Comparison of ENCODE assay signal across 9 mouse cellular contexts in the genomic region with DNA sequence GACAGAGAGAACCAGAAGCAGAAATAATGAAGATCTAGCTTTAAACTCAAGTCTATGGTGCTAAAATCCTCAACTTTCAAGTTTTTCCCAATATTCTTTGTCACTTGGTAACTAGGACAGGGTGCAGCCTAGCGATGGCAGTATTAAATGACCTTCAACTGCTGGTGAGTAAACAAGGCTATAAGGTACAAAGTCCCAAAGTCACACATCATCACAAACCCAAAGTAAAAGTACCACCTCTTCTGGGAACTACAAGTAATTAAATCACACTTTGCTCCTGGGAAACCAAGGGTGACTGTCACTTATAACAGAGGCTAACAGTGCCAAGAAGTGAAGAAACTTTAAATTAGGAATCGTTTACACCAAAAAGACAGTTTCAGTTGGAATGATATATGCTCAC. TPM values are rescaled to one million over a fixed set of nuclear protein-coding genes. Genes with fewer than 3 reads are reported as not detected.
DNase-seq lines count a peak whose midpoint lies in the region; ATAC-seq and TF ChIP-seq lines count a peak whose summit lies in the region.
"Had no signal": no experiment of that assay in that cellular context is flagged by ENCODE, and none has a peak within 500 bp of the region (broad histone marks: within the 10 kb centered on the region; RNA-seq: fewer than 3 reads in every experiment).

No protein-coding gene starts in this region.

- 52% methylated on average over 2 of the region's 2 CpGs for WGBS in heart, embryonic 16.5 days
- 63% methylated on average over 2 of the region's 2 CpGs for WGBS in heart, adult 2 months
- WGBS in forebrain, embryonic 10.5 days = 80% methylated on average over 2 of the region's 2 CpGs
- WGBS in midbrain, postnatal 0 days = 73% methylated on average over 2 of the region's 2 CpGs

- peak overlapping the region; percentile 88 for H3K4me2 ChIP-seq in heart, embryonic 16.5 days (ENCODE audit: low read depth, low read length)
- peak overlapping the region; percentile 91 for H3K4me2 ChIP-seq in midbrain, postnatal 0 days (ENCODE audit: low read depth, low read length, poor library complexity, severe bottlenecking)

- no peak overlapping the region for H3K4me3 ChIP-seq in heart, embryonic 16.5 days (ENCODE audit: low read length)
- no peak overlapping the region for H3K4me3 ChIP-seq in heart, adult 2 months
- peak overlapping the region; percentile 96 for H3K4me3 ChIP-seq in forebrain, embryonic 10.5 days
- peak overlapping the region; percentile 94; the same call in 1 of the 2 replicates for H3K4me3 ChIP-seq in midbrain, postnatal 0 days (ENCODE audit: low read depth, low read length)

- H3K27ac ChIP-seq in heart, embryonic 16.5 days (ENCODE audit: low read length) = no peak overlapping the region
- H3K27ac ChIP-seq in heart, adult 2 months = no peak overlapping the region
- H3K27ac ChIP-seq in forebrain, embryonic 10.5 days = no peak overlapping the region
- H3K27ac ChIP-seq in midbrain, postnatal 0 days (ENCODE audit: low read depth, low read length) = no peak overlapping the region
- H3K27ac ChIP-seq: left cerebral cortex, adult 2 months had no signal

- H3K79me2 ChIP-seq in heart, adult 2 months (replicated peaks; ENCODE audit: control insufficient read depth, insufficient read depth, low read length) = peaks cover 10% of the 10 kb centered on the region

- H3K36me3 ChIP-seq in heart, embryonic 16.5 days (ENCODE audit: control insufficient read depth, insufficient read depth) = no peaks in the 10 kb centered on the region
- peaks cover 2% of the 10 kb centered on the region; the same call in 1 of the 2 replicates for H3K36me3 ChIP-seq in heart, adult 2 months (ENCODE audit: control insufficient read depth, insufficient read depth, low read length)
- peaks cover 4% of the 10 kb centered on the region for H3K36me3 ChIP-seq in forebrain, embryonic 10.5 days (replicated peaks)
- no peaks in the 10 kb centered on the region for H3K36me3 ChIP-seq in midbrain, postnatal 0 days (ENCODE audit: insufficient read depth, low read length)

- TF ChIP-seq CTCF in heart, adult 2 months (IDR thresholded peaks at IDR 0.05) = no peak
- TF ChIP-seq CTCF in midbrain, postnatal 0 days (IDR thresholded peaks at IDR 0.05) = no peak

- H3K9me3 ChIP-seq in heart, embryonic 16.5 days (replicated peaks; ENCODE audit: control insufficient read depth, low read length) = no peaks in the 10 kb centered on the region
- no peaks in the 10 kb centered on the region for H3K9me3 ChIP-seq in forebrain, embryonic 10.5 days
- H3K9me3 ChIP-seq in midbrain, postnatal 0 days (ENCODE audit: low read length) = no peaks in the 10 kb centered on the region

- no peak for TF ChIP-seq EP300 in heart, adult 2 months (IDR thresholded peaks at IDR 0.05; ENCODE audit: insufficient read depth, low read depth, low read length)

- no peak for ATAC-seq in heart, embryonic 16.5 days (replicated peaks; ENCODE audit: extremely low read depth, insufficient read depth, low FRiP score)
- no peak for ATAC-seq in midbrain, postnatal 0 days (ENCODE audit: low FRiP score)
- no peak for ATAC-seq in megakaryocyte progenitor cell, adult 5-6 weeks (replicated peaks; ENCODE audit: poor library complexity)

- TF ChIP-seq POLR2A in heart, adult 2 months (IDR thresholded peaks at IDR 0.05; ENCODE audit: insufficient read depth, low read depth, low read length) = no peak

- peaks cover 12% of the 10 kb centered on the region for H3K4me1 ChIP-seq in heart, embryonic 16.5 days (ENCODE audit: control insufficient read depth, insufficient read depth, low read length)
- peaks cover 6% of the 10 kb centered on the region for H3K4me1 ChIP-seq in heart, adult 2 months (ENCODE audit: control insufficient read depth, insufficient read depth, low read length)
- H3K4me1 ChIP-seq in forebrain, embryonic 10.5 days = peaks cover 40% of the 10 kb centered on the region
- 0 out of 2 replicates have a peak, but pooled peaks cover 7% of the 10 kb centered on the region for H3K4me1 ChIP-seq in midbrain, postnatal 0 days (ENCODE audit: insufficient read depth, low read length)

- no peaks in the 10 kb centered on the region for H3K27me3 ChIP-seq in heart, embryonic 16.5 days (ENCODE audit: control insufficient read depth, insufficient read depth, low read length)
- no peaks in the 10 kb centered on the region for H3K27me3 ChIP-seq in heart, adult 2 months (ENCODE audit: control insufficient read depth, insufficient read depth, low read length)
- no peaks in the 10 kb centered on the region for H3K27me3 ChIP-seq in forebrain, embryonic 10.5 days (ENCODE audit: poor library complexity, severe bottlenecking)
- no peaks in the 10 kb centered on the region for H3K27me3 ChIP-seq in midbrain, postnatal 0 days (ENCODE audit: insufficient read depth, low read length)

- no peak for DNase-seq in heart, adult 2 months
- no peak for DNase-seq in forebrain, embryonic 10.5 days (ENCODE audit: extremely low spot score, low spot score)
- peak; percentile 31 for DNase-seq in kidney, postnatal 14 days
- DNase-seq in midbrain, postnatal 0 days (ENCODE audit: low spot score) = no peak
- DNase-seq in gastrocnemius, adult 18-20 months (ENCODE audit: low spot score) = no peak
- no peak for DNase-seq in frontal cortex, postnatal 25 days (ENCODE audit: low spot score in 2 of 2)

- no peak overlapping the region for H3K9ac ChIP-seq in heart, embryonic 16.5 days (ENCODE audit: low read length)
- H3K9ac ChIP-seq in heart, adult 2 months (ENCODE audit: low read depth, low read length) = no peak overlapping the region
- H3K9ac ChIP-seq in midbrain, postnatal 0 days (replicated peaks; ENCODE audit: low read length, poor library complexity, severe bottlenecking) = no peak overlapping the region

- intact Hi-C loops in heart, adult 2 months (cut with DNase I) = no loop called here

RNA-seq across cellular contexts. Expression of gene Lrp6, which starts 2.2 kb away (rescaled TPM):
- 19.6 and 21.1 TPM in 2 replicates for polyA plus RNA-seq in heart, embryonic 16.5 days (2015; fragmentation: Nextera tagmentation; extraction: Ambion mirVana)
- total RNA-seq in heart, adult 2 months (2021) = 10 to 100 TPM; 48.7 to 50.0 TPM
- polyA plus RNA-seq in heart, adult 2 months (2012; rRNA removed) = 16.5 and 30.6 TPM in 2 replicates
- 25.4 and 25.9 TPM in 2 replicates for polyA plus RNA-seq in forebrain, embryonic 10.5 days (2016; fragmentation: Nextera tagmentation; extraction: Ambion mirVana)
- total RNA-seq in midbrain, postnatal 0 days (2014; rRNA removed) = 26.3 and 35.5 TPM in 2 replicates
- 11.1 and 14.7 TPM in 2 replicates for polyA plus RNA-seq in midbrain, postnatal 0 days (2015; fragmentation: Nextera tagmentation; extraction: Ambion mirVana)
- total RNA-seq in megakaryocyte progenitor cell, adult 5-6 weeks (2015) = 24.4 and 33.8 TPM in 2 replicates
- 32.4 and 33.2 TPM in 2 replicates for total RNA-seq in megakaryocyte progenitor cell, adult 5-6 weeks (2017)
- 10 to 100 TPM; 39.3 to 39.7 TPM for total RNA-seq in gastrocnemius, adult 18-20 months (2021)

Comparison
In these comparisons a context has a peak if more than half of its experiments do, and no peak if none do; other contexts are left out.
1. H3K4me3 ChIP-seq: peak in forebrain, embryonic 10.5 days (single experiment) and midbrain, postnatal 0 days (single experiment); none in heart, embryonic 16.5 days (single experiment) and heart, adult 2 months (single experiment).